Mouse (Mus musculus) ES-CJ7 (cell line): ENCODE results near the gene Bahd1.

Experiments
- DNase-seq: peaks from one replicate; pipeline ENCODE4 v3.0.0; 2011; ENCODE audit warnings: low read depth, low spot score

Gene Bahd1

DNA sequence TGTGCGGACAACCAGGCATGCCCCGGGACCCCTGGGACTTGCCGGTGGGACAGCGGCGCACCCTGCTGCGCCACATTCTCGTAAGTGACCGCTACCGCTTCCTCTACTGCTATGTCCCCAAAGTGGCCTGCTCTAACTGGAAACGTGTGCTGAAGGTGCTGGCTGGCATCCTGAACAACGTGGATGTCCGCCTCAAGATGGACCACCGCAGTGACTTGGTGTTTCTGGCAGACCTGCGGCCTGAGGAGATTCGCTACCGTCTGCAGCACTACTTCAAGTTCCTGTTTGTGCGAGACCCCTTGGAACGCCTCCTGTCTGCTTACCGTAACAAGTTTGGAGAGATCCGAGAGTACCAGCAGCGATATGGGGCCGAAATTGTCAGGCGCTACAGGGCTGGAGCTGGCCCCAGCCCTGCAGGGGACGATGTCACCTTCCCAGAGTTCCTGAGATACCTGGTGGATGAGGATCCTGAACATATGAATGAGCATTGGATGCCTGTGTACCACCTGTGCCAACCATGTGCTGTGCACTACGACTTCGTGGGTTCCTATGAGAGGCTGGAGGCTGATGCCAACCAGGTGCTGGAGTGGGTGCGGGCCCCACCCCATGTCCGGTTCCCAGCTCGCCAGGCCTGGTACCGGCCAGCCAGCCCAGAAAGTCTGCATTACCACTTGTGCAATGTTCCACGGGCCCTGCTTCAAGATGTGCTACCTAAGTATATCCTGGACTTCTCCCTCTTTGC is 27.0 kb downstream of the Bahd1 start:
- DNase-seq, result no peak

GRCm38 (mm10) chr2:118941341-118941740 is 41.2 kb downstream of the Bahd1 start:
- DNase-seq, result no peak

DNA sequence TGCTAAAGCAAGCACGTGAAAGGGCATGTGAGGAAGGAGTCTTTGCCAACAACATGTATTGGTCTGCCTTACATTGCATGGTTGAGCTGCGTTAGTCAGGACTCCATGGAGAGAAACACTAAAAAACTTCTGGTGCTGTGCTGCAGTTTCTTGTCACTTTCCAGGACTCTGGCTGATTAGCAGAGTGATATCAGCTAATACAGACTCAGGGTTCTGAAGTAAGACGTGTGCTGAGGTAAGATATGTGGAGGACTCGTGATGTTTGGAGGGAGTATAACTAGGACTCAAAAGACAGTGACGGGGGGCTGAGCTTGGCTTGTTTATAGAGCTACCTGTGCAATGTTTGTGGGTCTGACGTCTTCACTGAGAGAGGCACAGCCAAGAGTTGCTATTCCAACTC is 43.1 kb downstream of the Bahd1 start:
- no peak for DNase-seq

GRCm38 (mm10) chr2:118948818-118949217 is 48.6 kb downstream of the Bahd1 start:
- DNase-seq, result no peak

DNA sequence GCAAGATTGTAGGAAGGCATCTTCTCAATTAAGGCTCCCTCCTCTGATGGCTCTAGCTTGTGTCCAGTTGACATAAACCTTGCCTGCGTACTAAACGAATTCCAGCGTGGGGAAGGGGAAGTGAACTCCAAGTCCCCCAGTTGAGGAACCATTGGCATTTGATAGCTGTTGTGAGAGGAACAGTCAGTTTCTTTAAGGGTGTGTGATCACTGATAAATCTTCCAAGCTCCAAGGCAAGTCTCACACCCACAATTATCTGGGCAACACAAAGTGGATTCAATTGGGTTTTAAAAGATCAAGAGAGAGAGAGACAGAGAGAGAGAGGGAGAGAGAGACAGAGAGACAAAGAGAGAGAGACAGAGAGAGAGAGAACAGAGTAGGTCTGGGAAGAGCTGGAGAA is 49.5 kb downstream of the Bahd1 start:
- no peak for DNase-seq

DNA sequence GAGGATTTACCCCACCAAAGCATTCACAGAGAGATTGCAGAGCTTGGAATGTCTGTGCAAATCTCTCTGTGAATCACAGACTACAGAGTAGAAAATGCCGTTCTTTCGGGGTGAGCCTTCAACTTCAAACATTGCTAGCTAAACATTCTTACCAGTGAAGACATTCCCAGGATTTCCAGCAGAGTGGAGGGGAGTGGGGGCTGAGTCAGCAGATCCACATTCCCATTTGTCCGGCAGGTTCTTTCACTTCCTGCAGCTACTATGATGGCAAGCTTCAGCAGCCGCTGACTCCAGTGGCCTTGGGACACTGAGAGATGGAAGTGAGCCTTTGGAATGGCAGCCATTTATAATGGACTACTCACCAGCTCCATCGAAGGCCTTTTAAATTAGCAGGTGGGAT is 56.3 kb downstream of the Bahd1 start:
- DNase-seq, result no peak

DNA sequence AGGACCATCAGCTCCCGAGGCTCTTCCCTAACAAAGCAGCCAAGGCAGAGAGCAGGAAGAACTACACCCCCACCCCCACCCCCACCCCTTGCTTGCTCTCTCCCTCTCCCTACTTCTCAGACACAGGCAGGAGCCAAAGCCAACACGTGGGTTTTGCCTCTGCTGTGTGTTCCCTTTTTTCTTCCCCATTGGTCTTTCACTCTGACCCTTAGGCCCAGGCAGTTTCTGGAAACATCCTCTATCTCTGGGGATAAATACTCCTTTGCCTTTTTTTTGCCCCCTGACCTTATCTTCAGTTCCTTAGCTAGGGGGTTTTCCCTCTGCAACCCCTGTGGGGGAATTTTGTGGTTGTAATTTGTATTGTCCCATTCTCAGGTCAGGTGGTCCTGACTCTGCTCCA is 59.5 kb downstream of the Bahd1 start:
- DNase-seq, result no peak

- DNase-seq, result no peak
These were observed 60.2 kb downstream of the Bahd1 start for GRCm38 (mm10) chr2:118960413-118960812.

- DNase-seq, result no peak
These were observed 61.4 kb downstream of the Bahd1 start for GRCm38 (mm10) chr2:118961546-118961945.

- DNase-seq, result peak; percentile 57
These were observed 63.0 kb downstream of the Bahd1 start for GRCm38 (mm10) chr2:118963007-118963675.

GRCm38 (mm10) chr2:118963676-118964012 is 63.5 kb downstream of the Bahd1 start:
- no peak for DNase-seq

- DNase-seq, result no peak
These were observed 69.5 kb downstream of the Bahd1 start for GRCm38 (mm10) chr2:118969585-118970147.

DNA sequence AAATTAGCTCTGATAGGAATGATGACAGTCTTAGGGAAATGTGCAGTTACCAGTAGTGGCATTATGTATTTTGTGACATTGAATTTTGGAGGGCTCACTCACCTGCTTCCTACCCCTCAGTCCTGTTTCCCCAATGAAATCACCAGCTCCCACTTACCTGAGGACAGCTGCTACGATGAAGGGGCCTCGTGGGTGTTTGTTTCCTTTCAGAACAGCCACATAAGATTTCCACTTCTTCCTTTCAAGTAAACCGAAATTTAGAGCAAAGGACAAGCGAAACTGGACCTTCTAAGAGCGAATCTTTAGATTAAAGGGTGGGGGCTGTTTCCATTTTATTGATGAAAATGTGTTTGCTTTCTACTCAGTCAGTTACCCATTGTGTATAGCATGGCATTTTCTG is 71.9 kb downstream of the Bahd1 start:
- DNase-seq, result no peak

DNA sequence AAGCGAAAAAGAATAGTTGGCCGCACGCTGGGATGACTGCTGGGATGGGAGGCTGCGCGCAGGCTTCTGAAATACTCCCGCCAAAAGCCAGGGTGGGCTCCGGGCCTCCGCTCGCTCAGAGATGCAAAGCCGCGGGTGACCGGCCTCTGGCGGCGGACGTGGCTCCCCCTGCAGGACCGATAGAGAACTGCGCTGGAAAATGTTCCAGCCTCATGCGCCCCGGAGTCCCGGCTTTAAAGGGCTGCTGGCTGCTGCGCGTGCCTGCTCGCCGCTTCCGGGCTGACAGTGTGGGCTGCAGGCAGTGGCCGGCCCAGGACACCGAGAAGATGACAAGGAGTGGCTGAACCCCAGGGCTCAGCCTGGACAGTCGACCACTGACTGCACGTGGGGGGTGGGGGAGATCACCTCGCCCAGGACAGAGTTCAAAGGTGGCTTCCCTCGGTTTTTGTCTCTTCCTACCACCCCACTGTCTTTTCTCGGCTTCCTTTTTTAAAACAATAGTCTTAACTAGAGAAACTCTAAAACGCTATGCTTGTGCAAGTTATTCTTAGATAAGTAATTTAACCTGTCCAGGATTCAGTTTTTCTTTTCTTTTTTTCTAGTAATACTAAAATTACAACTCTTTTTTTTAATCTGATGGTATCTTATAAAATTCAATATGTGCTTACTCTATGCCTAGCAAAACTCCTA is 72.7 kb downstream of the Bahd1 start:
- DNase-seq, result peak; percentile 80
